Mouse (Mus musculus) erythroblast, embryonic 14.5 days (primary cell): ENCODE data around the gene Rbfox2. TPM values are rescaled to one million over a fixed set of nuclear protein-coding genes. Genes with fewer than 3 reads are reported as not detected.

Experiments used
- H3K27me3 ChIP-seq: 2 replicates; pipeline ENCODE4 v1.6.1; 2012; ENCODE audit warnings: inconsistent platforms; ENCODE audit not compliant: control insufficient read depth
- H3K36me3 ChIP-seq: 2 replicates; pipeline ENCODE4 v1.6.1; 2012; ENCODE audit warnings: mild to moderate bottlenecking, inconsistent platforms; ENCODE audit not compliant: control insufficient read depth
- H3K4me1 ChIP-seq: 2 replicates; pipeline ENCODE4 v1.6.1; 2012; ENCODE audit warnings: inconsistent platforms; ENCODE audit not compliant: control insufficient read depth
- H3K4me3 ChIP-seq: replicated peaks from 2 replicates; pipeline ENCODE3; 2012; ENCODE audit warnings: moderate library complexity, mild to moderate bottlenecking, inconsistent platforms
- H3K9me3 ChIP-seq: 2 replicates; pipeline ENCODE4 v1.6.1; 2012; ENCODE audit warnings: low read length, inconsistent platforms, mixed read lengths; ENCODE audit not compliant: control insufficient read depth
- GATA1 ChIP-seq: IDR thresholded peaks from 2 replicates; pipeline ENCODE4 v1.6.1; 2012; ENCODE audit warnings: low read length, inconsistent platforms, mixed read lengths
- TAL1 ChIP-seq: IDR thresholded peaks from 3 replicates; pipeline ENCODE4 v1.6.1; 2012; ENCODE audit warnings: low read length, inconsistent platforms, mixed read lengths
- polyA plus RNA-seq: library from polyadenylated mRNA; stranded (reverse); fragments of >175 nt; gene quantifications from 2 replicates; pipeline ENCODE4 v1.2.3, GENCODE M21; 2012

Gene Rbfox2
- polyA plus RNA-seq, 1 experiment = not detected

DNA sequence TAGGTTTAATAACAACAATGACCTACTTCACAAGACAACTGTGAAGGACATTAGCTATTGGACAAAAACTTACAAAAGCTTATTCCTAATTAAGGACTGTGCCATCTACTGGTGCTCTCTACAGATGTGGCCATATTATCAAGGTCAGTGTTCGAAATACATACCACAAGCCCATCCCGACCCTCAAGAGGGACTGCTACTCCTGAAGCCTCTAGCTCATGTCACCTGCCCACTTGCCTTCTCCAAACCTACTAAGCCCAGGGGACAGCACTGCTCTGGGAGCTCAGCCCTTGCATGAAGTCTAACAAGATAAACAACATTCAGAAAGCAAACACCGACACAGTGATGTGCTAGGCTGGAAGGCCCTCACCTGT, 103.9 kb downstream of the Rbfox2 start:
- H3K27me3 ChIP-seq = no peaks in the 10 kb centered on the region
- H3K4me1 ChIP-seq = no peaks in the 10 kb centered on the region
- TF ChIP-seq GATA1 (no peak), TAL1 (no peak)
- peak overlapping the region; percentile 14 for H3K4me3 ChIP-seq
- no peaks in the 10 kb centered on the region for H3K9me3 ChIP-seq
- no peaks in the 10 kb centered on the region for H3K36me3 ChIP-seq

DNA sequence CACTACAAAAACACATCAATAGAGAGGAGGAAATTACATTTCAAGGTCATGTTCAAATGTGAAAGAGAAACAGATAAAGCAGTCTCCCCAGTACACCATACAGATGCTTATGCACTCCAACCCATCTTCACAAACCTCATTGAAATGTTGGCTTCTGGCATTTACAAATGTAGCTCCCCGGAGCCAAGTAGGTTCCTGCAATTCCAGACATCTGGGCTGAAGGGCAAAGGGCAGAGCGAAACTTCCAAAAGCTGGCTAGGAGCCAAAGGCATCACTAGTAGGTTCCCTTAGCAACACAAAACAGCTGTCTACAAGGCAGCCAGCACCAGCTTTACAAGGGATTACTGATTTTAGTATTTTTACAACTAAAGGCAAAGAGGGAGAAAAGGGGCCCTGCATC, 104.6 kb downstream of the Rbfox2 start:
- Histone ChIP-seq H3K4me1 (no peaks in the 10 kb centered on the region), H3K36me3 (no peaks in the 10 kb centered on the region), H3K4me3 (no peak overlapping the region), H3K9me3 (no peaks in the 10 kb centered on the region), H3K27me3 (no peaks in the 10 kb centered on the region)
- TF ChIP-seq TAL1 = no peak

DNA sequence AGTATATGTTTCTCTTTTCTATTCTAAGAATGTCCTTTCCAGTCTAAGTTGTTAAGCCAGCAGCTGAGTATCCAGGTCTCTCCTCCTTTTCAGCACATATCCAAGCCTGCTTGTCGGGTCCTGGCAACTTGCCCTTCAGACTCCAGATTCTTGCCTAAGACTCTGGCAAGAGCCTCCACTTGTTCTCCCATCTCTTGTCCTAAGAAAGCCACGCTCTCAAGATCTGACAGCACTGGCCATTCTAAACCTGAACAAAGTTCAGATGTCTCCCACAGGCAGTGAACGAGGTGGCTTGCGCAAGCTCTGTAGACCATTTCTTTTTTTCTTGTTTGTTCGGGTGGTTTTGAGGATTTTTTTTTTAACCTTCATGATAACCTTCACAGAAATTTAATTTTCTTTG, 110.0 kb downstream of the Rbfox2 start:
- no peaks in the 10 kb centered on the region for H3K9me3 ChIP-seq
- no peaks in the 10 kb centered on the region for H3K36me3 ChIP-seq
- H3K4me1 ChIP-seq = no peaks in the 10 kb centered on the region
- H3K27me3 ChIP-seq = no peaks in the 10 kb centered on the region
- H3K4me3 ChIP-seq = no peak overlapping the region
- TF ChIP-seq GATA1 = no peak
- TF ChIP-seq TAL1 = no peak

DNA sequence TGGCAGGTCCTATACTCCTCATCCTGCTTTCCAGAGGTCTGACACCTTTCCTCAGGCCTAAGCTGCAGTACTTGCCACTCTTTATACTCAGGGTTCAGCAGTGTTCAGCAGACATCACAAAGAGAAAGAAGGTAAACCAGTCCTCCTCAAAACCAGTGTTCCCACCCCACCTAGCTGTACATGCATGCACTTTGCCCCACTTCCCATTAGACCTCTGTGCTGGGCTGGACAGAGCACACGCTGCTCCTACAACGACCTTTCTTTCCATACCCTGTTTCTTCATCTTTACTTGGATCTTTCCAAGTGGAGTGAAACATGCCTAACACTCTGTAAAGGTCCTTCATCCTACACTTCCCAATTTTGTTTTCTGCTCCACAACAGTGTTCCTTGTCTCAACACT, 110.8 kb downstream of the Rbfox2 start:
- Histone ChIP-seq H3K4me3 (no peak overlapping the region), H3K27me3 (no peaks in the 10 kb centered on the region), H3K4me1 (no peaks in the 10 kb centered on the region), H3K36me3 (no peaks in the 10 kb centered on the region), H3K9me3 (no peaks in the 10 kb centered on the region)
- TF ChIP-seq GATA1 (no peak), TAL1 (no peak)

DNA sequence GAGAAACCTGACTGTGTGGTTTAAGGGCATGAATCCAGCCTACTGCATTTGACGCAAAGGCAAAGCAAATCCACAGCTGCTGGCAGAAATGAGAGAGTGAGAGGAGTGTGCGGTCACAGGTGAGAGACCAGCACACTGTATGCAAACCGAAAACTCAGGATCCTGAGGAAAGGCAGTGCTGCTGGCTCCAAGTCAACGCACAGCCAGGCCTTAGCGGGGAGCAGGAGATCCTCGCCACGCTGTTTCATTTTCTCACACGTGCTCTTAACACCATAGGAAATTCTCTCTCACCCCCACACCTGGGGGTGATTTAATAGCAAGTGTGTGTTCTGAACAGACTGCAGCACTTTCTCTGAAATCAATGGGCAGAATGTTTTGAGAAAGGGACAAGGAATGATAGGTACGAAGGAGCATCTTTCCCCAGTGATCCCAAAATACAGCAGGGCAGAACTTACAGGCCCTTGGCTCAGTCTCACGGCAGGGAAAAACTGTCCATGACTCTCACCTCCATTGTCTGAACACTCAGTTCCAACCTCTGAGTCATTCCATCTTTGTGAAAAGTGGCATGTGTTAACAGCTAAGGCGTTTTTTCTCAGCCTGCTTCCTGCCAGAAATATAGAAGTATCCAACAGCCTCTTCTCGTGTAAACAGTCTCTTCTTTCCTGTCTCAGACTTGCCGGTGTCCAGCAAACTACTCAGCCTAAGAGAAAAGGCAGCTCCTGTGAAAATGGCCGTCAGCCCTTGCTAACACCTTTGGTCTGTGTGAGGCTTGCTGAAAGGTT, 114.5 kb downstream of the Rbfox2 start:
- H3K4me3 ChIP-seq = no peak overlapping the region
- no peak for TF ChIP-seq TAL1
- TF ChIP-seq GATA1 = no peak
- no peaks in the 10 kb centered on the region for H3K4me1 ChIP-seq
- no peaks in the 10 kb centered on the region for H3K27me3 ChIP-seq
- no peaks in the 10 kb centered on the region for H3K36me3 ChIP-seq
- no peaks in the 10 kb centered on the region for H3K9me3 ChIP-seq

DNA sequence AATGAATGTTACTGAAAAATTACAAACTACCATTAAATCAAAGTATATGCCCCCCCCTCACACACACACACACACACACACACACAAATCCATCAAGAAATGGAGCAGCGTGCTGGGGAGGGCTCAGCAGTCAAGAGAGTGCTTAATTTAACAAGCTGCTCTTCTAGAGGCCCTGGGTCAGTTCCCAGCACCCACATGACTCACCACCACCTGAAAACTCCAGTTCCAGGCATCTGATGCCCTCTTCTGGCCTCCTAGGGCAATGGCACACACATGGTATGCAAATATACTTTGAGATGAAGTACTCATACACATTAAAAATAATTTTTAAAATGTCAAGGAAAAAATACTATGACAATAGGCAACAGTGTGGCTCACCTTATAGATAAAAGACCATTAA, 120.7 kb downstream of the Rbfox2 start:
- no peak overlapping the region for H3K4me3 ChIP-seq
- no peaks in the 10 kb centered on the region for H3K36me3 ChIP-seq
- no peaks in the 10 kb centered on the region for H3K27me3 ChIP-seq
- no peaks in the 10 kb centered on the region for H3K9me3 ChIP-seq
- H3K4me1 ChIP-seq = no peaks in the 10 kb centered on the region
- TF ChIP-seq TAL1 (no peak), GATA1 (no peak)

DNA sequence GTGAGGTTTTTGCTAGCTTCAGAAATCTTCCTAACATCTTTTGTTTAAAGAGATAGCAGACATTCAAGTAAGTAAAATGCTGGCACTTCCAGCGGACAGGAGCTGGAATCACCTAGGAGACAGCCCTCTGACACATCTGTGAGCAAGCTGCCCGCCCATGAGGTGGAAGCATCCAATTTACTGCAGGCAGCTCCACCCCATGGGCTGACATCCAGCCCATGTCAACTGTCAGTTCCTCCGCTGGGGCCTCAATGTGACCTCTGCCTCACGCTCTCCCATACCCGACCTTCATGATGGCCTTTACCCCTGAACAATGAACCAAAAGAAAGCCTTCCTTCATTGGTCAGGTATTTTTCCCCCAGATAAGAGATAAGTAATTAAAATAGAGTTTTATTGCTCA, 121.2 kb downstream of the Rbfox2 start:
- Histone ChIP-seq H3K4me1 (no peaks in the 10 kb centered on the region), H3K36me3 (no peaks in the 10 kb centered on the region), H3K27me3 (no peaks in the 10 kb centered on the region), H3K4me3 (no peak overlapping the region), H3K9me3 (no peaks in the 10 kb centered on the region)
- TF ChIP-seq TAL1 (no peak), GATA1 (no peak)

DNA sequence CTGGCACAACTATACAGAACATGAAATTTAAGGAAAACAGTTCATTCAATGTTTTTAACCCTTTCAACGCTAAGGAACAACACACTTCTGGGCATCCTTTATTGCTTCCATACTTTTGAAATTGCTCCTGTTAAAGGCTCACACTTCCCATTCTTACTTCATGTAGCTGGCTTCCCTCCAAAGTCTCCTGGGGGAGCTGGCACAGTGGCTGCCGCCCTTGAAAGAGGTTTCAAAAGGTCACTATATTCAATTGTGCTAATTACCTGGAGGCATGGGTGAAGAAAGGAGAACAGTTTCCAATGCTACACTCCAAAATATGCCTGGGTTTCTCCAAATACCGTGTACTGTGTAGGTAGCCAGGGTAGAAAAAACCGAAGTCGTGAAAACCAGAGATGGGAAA, 124.0 kb downstream of the Rbfox2 start:
- no peak for TF ChIP-seq TAL1
- TF ChIP-seq GATA1 = no peak
- Histone ChIP-seq H3K9me3 (no peaks in the 10 kb centered on the region), H3K36me3 (no peaks in the 10 kb centered on the region)

DNA sequence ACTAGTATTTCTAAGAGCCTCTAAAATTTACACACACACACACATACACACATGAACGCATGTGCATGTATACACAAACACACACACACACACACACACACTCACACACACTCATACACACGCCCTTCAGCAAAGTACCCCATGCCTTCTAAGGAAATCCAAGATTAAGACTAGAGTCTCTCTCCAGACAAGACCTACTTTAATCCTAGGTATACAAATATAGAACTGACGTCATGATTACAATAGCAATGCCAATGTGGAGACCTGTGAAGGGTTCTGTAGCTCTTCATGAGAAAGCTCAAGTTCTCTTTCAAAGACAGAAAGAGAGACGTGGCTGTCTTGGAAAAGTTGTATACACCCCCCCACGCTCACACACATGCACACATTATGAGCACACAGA, 132.8 kb downstream of the Rbfox2 start:
- Histone ChIP-seq H3K9me3 (no peaks in the 10 kb centered on the region), H3K27me3 (no peaks in the 10 kb centered on the region), H3K36me3 (no peaks in the 10 kb centered on the region), H3K4me3 (no peak overlapping the region), H3K4me1 (no peaks in the 10 kb centered on the region)
- TF ChIP-seq GATA1 (no peak), TAL1 (no peak)

More for the DNA sequence above, 124.0 kb downstream of the Rbfox2 start:
- H3K4me1 ChIP-seq = no peaks in the 10 kb centered on the region
- H3K27me3 ChIP-seq = no peaks in the 10 kb centered on the region
- no peak overlapping the region for H3K4me3 ChIP-seq

DNA sequence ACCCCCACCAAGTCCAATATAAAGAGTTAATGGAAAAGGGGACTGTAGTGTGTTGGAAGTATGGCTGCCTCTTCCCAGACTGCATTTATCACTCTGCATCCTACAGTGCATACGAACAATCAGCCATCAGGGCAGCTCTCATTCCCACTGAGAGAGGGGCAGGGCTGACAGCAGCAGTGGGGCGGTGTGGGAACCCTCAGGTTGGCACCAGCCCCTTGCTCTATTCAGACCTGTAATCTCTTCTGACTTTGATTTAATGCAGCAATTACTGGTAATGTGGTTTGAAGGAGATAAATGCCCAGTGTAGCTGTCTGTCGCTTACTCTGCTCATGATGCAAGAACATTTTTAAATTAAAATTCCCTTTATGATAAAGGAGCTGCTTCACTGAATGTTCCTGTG, 134.4 kb downstream of the Rbfox2 start:
- Histone ChIP-seq H3K9me3 (no peaks in the 10 kb centered on the region), H3K27me3 (no peaks in the 10 kb centered on the region), H3K4me3 (no peak overlapping the region), H3K4me1 (no peaks in the 10 kb centered on the region), H3K36me3 (no peaks in the 10 kb centered on the region)
- TF ChIP-seq TAL1 = no peak
- TF ChIP-seq GATA1 = no peak
